Comparison of ENCODE assay signal across 15 mouse cellular contexts in the genomic region with DNA sequence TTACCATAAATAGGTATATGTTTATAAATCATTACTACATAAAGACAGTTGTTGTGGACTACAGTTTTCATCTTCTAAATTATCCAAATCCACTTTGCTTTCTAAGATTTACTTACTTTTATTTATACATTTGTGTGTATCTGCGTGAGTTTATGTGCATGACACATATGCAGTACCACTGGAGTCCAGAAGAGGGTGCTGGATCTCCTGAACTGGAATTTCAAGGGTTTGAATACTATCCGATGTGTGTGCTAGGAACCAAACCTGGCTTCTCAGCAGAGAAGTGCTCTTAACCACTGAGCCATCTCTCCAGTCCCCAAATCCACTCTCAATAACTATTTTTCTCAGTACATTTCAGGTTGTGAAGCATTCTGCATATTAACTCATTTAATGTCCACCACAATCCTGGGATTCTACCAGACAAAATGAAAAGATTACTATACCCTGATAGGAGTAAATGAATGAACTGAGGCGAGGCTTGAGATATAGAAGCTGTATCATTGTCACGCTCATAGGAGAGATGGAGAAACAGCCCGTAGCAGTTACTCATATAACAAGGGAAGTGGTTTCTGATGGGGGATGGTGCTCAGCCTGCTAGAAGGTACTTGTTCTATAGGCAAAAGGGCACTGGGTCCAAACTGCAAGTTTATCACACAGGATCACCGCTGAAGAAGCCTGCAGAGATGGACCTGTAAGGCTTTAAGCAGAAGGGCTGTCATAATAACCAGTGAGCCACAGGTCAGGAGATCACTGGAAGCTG. TPM values are rescaled to one million over a fixed set of nuclear protein-coding genes. Genes with fewer than 3 reads are reported as not detected.
DNase-seq lines count a peak whose midpoint lies in the region; ATAC-seq and TF ChIP-seq lines count a peak whose summit lies in the region.
"Had no signal": no experiment of that assay in that cellular context is flagged by ENCODE, and none has a peak within 500 bp of the region (broad histone marks: within the 10 kb centered on the region; RNA-seq: fewer than 3 reads in every experiment).

No protein-coding gene starts in this region.

- no peaks in the 10 kb centered on the region for H3K27me3 ChIP-seq in intestine, postnatal 0 days (replicated peaks; ENCODE audit: control insufficient read depth, insufficient read depth, low read length)
- H3K27me3 ChIP-seq in intestine, embryonic 15.5 days (replicated peaks), result no peaks in the 10 kb centered on the region
- H3K27me3 ChIP-seq: heart, embryonic 15.5 days; liver, embryonic 13.5 days; midbrain, embryonic 13.5 days had no signal

- no peaks in the 10 kb centered on the region for H3K9me3 ChIP-seq in intestine, postnatal 0 days (ENCODE audit: control insufficient read depth)
- no peaks in the 10 kb centered on the region for H3K9me3 ChIP-seq in intestine, embryonic 15.5 days

- no peak overlapping the region for H3K4me3 ChIP-seq in intestine, postnatal 0 days (ENCODE audit: low read depth, low read length)
- no peak overlapping the region for H3K4me3 ChIP-seq in intestine, embryonic 15.5 days (replicated peaks)
- H3K4me3 ChIP-seq: heart, embryonic 15.5 days; liver, embryonic 13.5 days; midbrain, embryonic 13.5 days had no signal

- H3K4me1 ChIP-seq in intestine, postnatal 0 days (replicated peaks; ENCODE audit: control insufficient read depth, insufficient read depth, low read length), result no peaks in the 10 kb centered on the region
- no peaks in the 10 kb centered on the region for H3K4me1 ChIP-seq in intestine, embryonic 15.5 days (replicated peaks)
- H3K4me1 ChIP-seq: midbrain, embryonic 13.5 days had no signal

- no peak for ATAC-seq in intestine, postnatal 0 days
- ATAC-seq in intestine, embryonic 15.5 days, result no peak
- ATAC-seq in activated CD4-positive, CD25-positive, alpha-beta regulatory T cell, adult 4 months, result peak; percentile 30
- ATAC-seq: midbrain, embryonic 13.5 days had no signal

- H3K9ac ChIP-seq in intestine, postnatal 0 days (ENCODE audit: low read depth, low read length), result no peak overlapping the region
- no peak overlapping the region for H3K9ac ChIP-seq in intestine, embryonic 15.5 days
- H3K9ac ChIP-seq: heart, embryonic 15.5 days; liver, embryonic 13.5 days; midbrain, embryonic 13.5 days had no signal

- WGBS in intestine, postnatal 0 days, result 98% methylated on average over 6 of the region's 6 CpGs
- 95% methylated on average over 6 of the region's 6 CpGs for WGBS in intestine, embryonic 15.5 days

- no peak overlapping the region for H3K4me2 ChIP-seq in intestine, postnatal 0 days (replicated peaks; ENCODE audit: low read depth)
- no peak overlapping the region for H3K4me2 ChIP-seq in intestine, embryonic 15.5 days (replicated peaks)
- H3K4me2 ChIP-seq: heart, embryonic 15.5 days; liver, embryonic 13.5 days; midbrain, embryonic 13.5 days had no signal

- peak; percentile 36 for DNase-seq in 416B (ENCODE audit: low read depth)
- DNase-seq in CD4-positive, CD25-positive, alpha-beta regulatory T cell, adult 2 months (ENCODE audit: low read depth, low spot score), result peak; percentile 41
- DNase-seq in yolk sac, embryonic 10.5 days (ENCODE audit: low spot score), result no peak
- DNase-seq in cerebellum, adult 11 months, result no peak
- DNase-seq: adrenal gland, postnatal 25 days; cerebellum, postnatal 36 days; kidney, adult 11 months; liver, embryonic 13.5 days; spleen, adult 18-20 months; thymus, postnatal 36 days had no signal

- H3K36me3 ChIP-seq in intestine, postnatal 0 days (ENCODE audit: control insufficient read depth, insufficient read depth), result peaks cover 20% of the 10 kb centered on the region
- H3K36me3 ChIP-seq in intestine, embryonic 15.5 days, result 0 out of 2 replicates have a peak, but pooled peaks cover 6% of the 10 kb centered on the region

- TF ChIP-seq CTCF in intestine, postnatal 0 days (IDR thresholded peaks at IDR 0.05; ENCODE audit: low read depth), result peak; percentile 51

- no peak overlapping the region for H3K27ac ChIP-seq in intestine, postnatal 0 days (ENCODE audit: low read depth, low read length)
- no peak overlapping the region for H3K27ac ChIP-seq in intestine, embryonic 15.5 days
- H3K27ac ChIP-seq: heart, embryonic 15.5 days; liver, embryonic 13.5 days; midbrain, embryonic 13.5 days had no signal

RNA-seq across cellular contexts. Expression of a gene that starts 53.2 kb away (rescaled TPM):
- polyA plus RNA-seq in intestine, postnatal 0 days (2015; fragmentation: Nextera tagmentation; extraction: Ambion mirVana), result 18.5 and 20.8 TPM in 2 replicates
- polyA plus RNA-seq in intestine, embryonic 15.5 days (2015; fragmentation: Nextera tagmentation; extraction: Ambion mirVana), result 22.5 and 22.9 TPM in 2 replicates
- 10 to 100 TPM; 59.9 to 61.4 TPM for polyA plus RNA-seq in activated CD4-positive, CD25-positive, alpha-beta regulatory T cell, adult 4 months (2017; shearing (Covaris generic))

Comparison
In these comparisons a context has a peak if more than half of its experiments do, and no peak if none do; other contexts are left out.
1. DNase-seq: peak in 416B (single experiment) and CD4-positive, CD25-positive, alpha-beta regulatory T cell, adult 2 months (single experiment); none in yolk sac, embryonic 10.5 days (single experiment) and cerebellum, adult 11 months (single experiment).